In the genomic region with DNA sequence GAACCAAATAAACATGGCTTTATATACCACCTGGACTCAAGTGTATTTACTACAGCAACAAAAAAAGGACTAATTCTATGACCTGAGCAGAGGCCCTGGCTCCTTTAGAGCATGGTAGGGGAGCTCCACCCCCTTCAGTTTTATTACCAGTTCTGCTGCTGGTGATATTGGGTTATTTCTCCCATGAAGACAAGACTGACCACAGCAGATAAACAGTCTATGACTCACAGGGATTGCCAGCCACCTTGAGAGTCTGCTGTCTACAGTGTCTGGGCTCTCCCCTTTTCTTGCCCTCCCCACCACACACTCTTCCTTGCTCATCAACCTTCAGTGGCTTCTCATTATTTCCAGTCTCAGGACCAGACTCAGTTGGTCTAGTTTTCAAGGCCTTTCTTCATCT, we compare ENCODE assay signal across 24 mouse cellular contexts.
A peak's percentile ranks its signal among the peaks of the same experiment; 100 is the strongest.
DNase-seq lines count a peak whose midpoint lies in the region; ATAC-seq lines count a peak whose summit lies in the region.
"Had no signal": no experiment of that assay in that cellular context is flagged by ENCODE, and none has a peak within 500 bp of the region (broad histone marks: within the 10 kb centered on the region; RNA-seq: fewer than 3 reads in every experiment).

No protein-coding gene starts in this region.

- H3K9me3 ChIP-seq in intestine, embryonic 16.5 days (ENCODE audit: control insufficient read depth, low read length) = no peaks in the 10 kb centered on the region
- H3K9me3 ChIP-seq in midbrain, embryonic 10.5 days (replicated peaks) = no peaks in the 10 kb centered on the region
- no peaks in the 10 kb centered on the region for H3K9me3 ChIP-seq in hindbrain, embryonic 10.5 days
- H3K9me3 ChIP-seq: embryonic facial prominence, embryonic 13.5 days; forebrain, embryonic 10.5 days; G1E; heart, embryonic 13.5 days; hindbrain, embryonic 12.5 days had no signal

- no peak overlapping the region for H3K9ac ChIP-seq in intestine, embryonic 16.5 days (ENCODE audit: low read depth, low read length)
- H3K9ac ChIP-seq: embryonic facial prominence, embryonic 13.5 days; heart, embryonic 13.5 days; hindbrain, embryonic 12.5 days had no signal

- H3K27ac ChIP-seq in intestine, embryonic 16.5 days (ENCODE audit: low read length) = no peak overlapping the region
- H3K27ac ChIP-seq in midbrain, embryonic 10.5 days (replicated peaks) = no peak overlapping the region
- no peak overlapping the region for H3K27ac ChIP-seq in hindbrain, embryonic 10.5 days
- H3K27ac ChIP-seq: embryonic facial prominence, embryonic 13.5 days; forebrain, embryonic 10.5 days; gastrocnemius, adult 2 months; hindbrain, embryonic 12.5 days had no signal

- peaks cover 11% of the 10 kb centered on the region; the same call in 1 of the 2 replicates for H3K4me1 ChIP-seq in intestine, embryonic 16.5 days (ENCODE audit: control insufficient read depth, insufficient read depth, low read length)
- H3K4me1 ChIP-seq in midbrain, embryonic 10.5 days = no peaks in the 10 kb centered on the region
- H3K4me1 ChIP-seq in hindbrain, embryonic 10.5 days (replicated peaks) = no peaks in the 10 kb centered on the region
- H3K4me1 ChIP-seq: embryonic facial prominence, embryonic 13.5 days; forebrain, embryonic 10.5 days; hindbrain, embryonic 12.5 days had no signal

- no peaks in the 10 kb centered on the region for H3K27me3 ChIP-seq in intestine, embryonic 16.5 days (replicated peaks; ENCODE audit: control insufficient read depth, insufficient read depth, low read length)
- H3K27me3 ChIP-seq in midbrain, embryonic 10.5 days (ENCODE audit: low read depth, poor library complexity, severe bottlenecking) = no peaks in the 10 kb centered on the region
- H3K27me3 ChIP-seq in hindbrain, embryonic 10.5 days (ENCODE audit: insufficient read depth, poor library complexity, severe bottlenecking) = no peaks in the 10 kb centered on the region
- H3K27me3 ChIP-seq: embryonic facial prominence, embryonic 13.5 days; heart, embryonic 13.5 days; hindbrain, embryonic 12.5 days had no signal

- 0 out of 2 replicates have a peak, but pooled peaks have one; percentile 18 for ATAC-seq in common myeloid progenitor, adult 5-6 weeks (replicated peaks; ENCODE audit: low read depth, poor library complexity, severe bottlenecking)
- ATAC-seq in intestine, embryonic 16.5 days = peak; percentile 66
- ATAC-seq: CD4-positive, CD25-positive, alpha-beta regulatory T cell, adult 4 months; forebrain, embryonic 14.5 days; hindbrain, embryonic 16.5 days; inflammation-experienced regulatory T-cells, adult 6 months had no signal

- DNase-seq in 3T3-L1 (ENCODE audit: low read depth, low spot score) = peak; percentile 67
- peak; percentile 26 for DNase-seq in Muller cell, postnatal 12 days (ENCODE audit: inconsistent ontology term)
- DNase-seq in midbrain, embryonic 10.5 days (ENCODE audit: low spot score) = no peak
- no peak for DNase-seq in hindbrain, embryonic 10.5 days (ENCODE audit: low spot score)
- no peak for DNase-seq in left cerebral cortex, adult 8-10 months (ENCODE audit: low spot score in 2 of 2)
- no peak for DNase-seq in gastrocnemius, postnatal 25 days
- DNase-seq: adrenal gland, adult 8-10 months; cerebellum, adult 11 months; cerebellum, adult 8-10 months; cerebellum, postnatal 25 days; gastrocnemius, adult 2 months; gastrocnemius, postnatal 36 days; heart, postnatal 36 days had no signal

- no peak overlapping the region for H3K4me2 ChIP-seq in intestine, embryonic 16.5 days (ENCODE audit: low read depth, low read length)
- H3K4me2 ChIP-seq: embryonic facial prominence, embryonic 13.5 days; heart, embryonic 13.5 days; hindbrain, embryonic 12.5 days had no signal

- H3K36me3 ChIP-seq in intestine, embryonic 16.5 days (ENCODE audit: control insufficient read depth, insufficient read depth, low read length) = no peaks in the 10 kb centered on the region
- no peaks in the 10 kb centered on the region for H3K36me3 ChIP-seq in midbrain, embryonic 10.5 days
- H3K36me3 ChIP-seq in hindbrain, embryonic 10.5 days = no peaks in the 10 kb centered on the region
- H3K36me3 ChIP-seq: embryonic facial prominence, embryonic 13.5 days; forebrain, embryonic 10.5 days; G1E; heart, embryonic 13.5 days; hindbrain, embryonic 12.5 days had no signal

- no peak overlapping the region for H3K4me3 ChIP-seq in intestine, embryonic 16.5 days (ENCODE audit: low read length)
- no peak overlapping the region for H3K4me3 ChIP-seq in midbrain, embryonic 10.5 days
- H3K4me3 ChIP-seq in hindbrain, embryonic 10.5 days = no peak overlapping the region
- H3K4me3 ChIP-seq: embryonic facial prominence, embryonic 13.5 days; forebrain, embryonic 10.5 days; gastrocnemius, adult 2 months; heart, embryonic 13.5 days; hindbrain, embryonic 12.5 days had no signal

Comparison
In these comparisons a context has a peak if more than half of its experiments do, and no peak if none do; other contexts are left out.
1. DNase-seq: peak in 3T3-L1 (single experiment) and Muller cell, postnatal 12 days (single experiment); none in midbrain, embryonic 10.5 days (single experiment), hindbrain, embryonic 10.5 days (single experiment), left cerebral cortex, adult 8-10 months (0 of 2) and gastrocnemius, postnatal 25 days (single experiment).